Mouse (Mus musculus): ENCODE results near the gene Tdrd6. TPM values are rescaled to one million over a fixed set of nuclear protein-coding genes. Genes with fewer than 3 reads are reported as not detected.

Tdrd6 gene
- total RNA-seq, 2 experiments from 2014 or later = 0.05 TPM; not detected in 1

DNA sequence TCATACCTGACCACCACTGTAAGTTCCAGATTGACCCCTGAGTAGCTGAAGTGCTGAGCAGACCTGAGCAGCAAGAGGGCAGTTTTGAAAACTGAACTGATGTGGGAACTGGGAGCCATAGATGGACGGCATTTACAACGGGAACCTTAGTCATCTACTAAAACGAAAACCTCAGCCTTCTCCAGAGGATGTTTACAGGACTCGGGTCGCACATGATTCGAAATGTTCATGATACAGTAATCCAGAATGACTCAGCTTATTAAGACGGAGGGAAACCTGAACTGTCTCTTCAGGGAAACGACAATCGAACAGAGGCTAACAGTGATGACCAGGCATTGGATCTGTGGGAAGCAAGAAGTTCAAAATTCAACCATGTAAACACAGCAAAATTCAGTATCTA, 10.9 kb downstream of the Tdrd6 start:
- DNase-seq = no peak
- intact Hi-C loops (cut with DNase I) = no loop called here

- intact Hi-C loops (cut with DNase I) = loop anchor here (5.0 kb wide), 1 partner anchor 150 kb away; no protein-coding TSS in a partner anchor
- DNase-seq = no peak
These were observed 17.9 kb downstream of the Tdrd6 start for GRCm38 (mm10) chr17:43612221-43612620.

- intact Hi-C loops (cut with DNase I) = loop anchor here (1.0 to 5.0 kb wide), 2 partner anchors 93 to 149 kb away; no protein-coding TSS in a partner anchor
- peak; percentile 38 to 66 for DNase-seq
These were observed 18.5 kb downstream of the Tdrd6 start for GRCm38 (mm10) chr17:43611586-43611985.

GRCm38 (mm10) chr17:43606704-43607103, 23.4 kb downstream of the Tdrd6 start:
- intact Hi-C loops (cut with DNase I) = loop anchor here (1.0 to 10.0 kb wide), 2 partner anchors 88 to 592 kb away; partner anchors contain the start of gene Tnfrsf21
- peak; percentile 71 to 86 for DNase-seq

DNA sequence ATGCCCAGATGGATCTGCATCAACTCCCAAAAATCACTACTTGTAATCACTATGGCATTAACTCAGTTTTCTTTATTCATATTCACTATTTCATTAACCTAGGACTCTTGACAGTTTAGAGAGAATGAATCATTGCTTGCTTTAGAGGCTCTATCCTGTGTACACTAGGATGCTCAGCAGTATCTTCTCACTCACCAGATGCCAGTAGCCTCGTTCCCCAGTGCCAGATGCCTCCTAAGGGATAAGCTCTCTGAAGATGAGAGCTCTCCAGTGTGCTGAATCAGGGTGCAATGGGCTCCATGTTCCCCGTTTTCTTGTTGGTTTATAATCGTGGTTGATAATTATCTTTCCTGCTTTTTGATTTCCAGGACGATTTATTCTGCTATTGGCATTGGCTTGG, 31.4 kb downstream of the Tdrd6 start:
- intact Hi-C loops (cut with DNase I) = loop anchor here (5.0 kb wide), 1 partner anchor 41 kb away; no protein-coding TSS in a partner anchor
- no peak for DNase-seq

DNA sequence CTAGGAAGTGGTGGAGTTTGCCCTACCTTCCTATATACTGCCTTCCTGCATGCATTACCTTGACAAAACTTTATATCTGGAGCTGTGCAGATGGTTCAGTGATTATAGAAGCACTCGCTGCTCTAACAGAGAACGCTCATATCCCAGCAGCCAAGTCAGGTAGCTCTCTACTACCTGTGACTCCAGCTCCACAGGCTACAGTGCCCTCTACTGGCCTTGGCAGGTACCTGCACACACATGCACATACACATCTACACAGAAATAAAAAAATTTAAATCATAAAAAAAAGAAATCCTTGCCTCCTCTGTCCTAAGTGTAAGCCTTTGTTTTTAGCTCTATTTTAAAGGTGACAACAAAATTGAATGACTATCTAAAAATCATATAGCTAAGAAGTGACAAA, 32.4 kb downstream of the Tdrd6 start:
- no peak for DNase-seq
- intact Hi-C loops (cut with DNase I) = loop anchor here (5.0 kb wide), 1 partner anchor 40 kb away; no protein-coding TSS in a partner anchor

DNA sequence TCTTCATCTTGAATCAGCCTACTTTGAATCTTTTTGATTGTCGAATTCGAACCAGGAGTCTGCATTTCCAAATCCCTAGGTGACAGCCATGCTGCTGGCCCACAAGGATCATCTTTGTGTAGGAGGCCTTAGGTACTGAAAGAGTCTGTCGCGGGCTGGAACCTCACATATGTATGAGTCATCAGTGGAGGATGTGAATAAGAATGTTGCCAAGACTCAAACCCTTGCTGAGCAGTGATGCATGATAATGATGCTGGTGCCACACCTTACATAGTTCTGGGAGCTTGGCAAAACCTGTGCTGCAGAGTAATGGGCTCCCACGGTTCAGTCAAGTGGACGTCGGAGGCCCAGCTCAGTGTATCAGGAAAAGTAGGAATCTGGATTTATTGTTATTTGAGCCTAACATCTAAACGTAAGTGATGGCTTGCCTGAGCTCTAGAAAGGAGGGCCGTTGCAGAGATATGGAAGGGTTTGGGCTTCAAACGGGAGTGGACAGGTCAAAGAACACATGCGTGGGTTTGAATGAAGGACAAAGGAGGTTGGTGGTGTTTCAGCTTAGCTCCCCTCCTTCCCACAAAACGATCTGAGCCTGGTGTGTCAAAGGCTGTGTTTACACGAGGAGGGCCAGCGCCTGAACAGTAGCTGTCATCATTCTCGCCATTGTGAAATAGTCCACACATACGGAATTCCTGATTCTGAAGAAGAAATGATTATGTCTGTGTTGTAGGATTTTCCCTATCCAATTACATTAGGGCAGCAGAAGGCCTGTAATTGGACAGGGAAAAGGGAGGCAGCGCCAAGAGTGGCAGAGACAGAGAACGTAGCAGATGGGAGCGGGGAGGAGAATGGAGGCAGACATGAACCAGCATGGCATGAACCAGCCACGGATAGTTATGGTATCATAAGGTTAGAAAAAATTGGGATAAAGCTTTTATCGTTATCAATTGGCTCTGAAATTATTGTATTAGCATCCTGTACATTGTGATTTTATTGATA, 37.5 kb downstream of the Tdrd6 start:
- intact Hi-C loops (cut with DNase I) = no loop called here

GRCm38 (mm10) chr17:43590531-43590930, 39.6 kb downstream of the Tdrd6 start:
- no peak for DNase-seq
- intact Hi-C loops (cut with DNase I) = no loop called here

More for the DNA sequence above, 37.5 kb downstream of the Tdrd6 start:
- no peak for DNase-seq

- intact Hi-C loops (cut with DNase I) = no loop called here
- DNase-seq = no peak
These were observed 40.3 kb downstream of the Tdrd6 start for GRCm38 (mm10) chr17:43589750-43590149.

GRCm38 (mm10) chr17:43587278-43587677, 42.8 kb downstream of the Tdrd6 start:
- DNase-seq = no peak
- intact Hi-C loops (cut with DNase I) = no loop called here

DNA sequence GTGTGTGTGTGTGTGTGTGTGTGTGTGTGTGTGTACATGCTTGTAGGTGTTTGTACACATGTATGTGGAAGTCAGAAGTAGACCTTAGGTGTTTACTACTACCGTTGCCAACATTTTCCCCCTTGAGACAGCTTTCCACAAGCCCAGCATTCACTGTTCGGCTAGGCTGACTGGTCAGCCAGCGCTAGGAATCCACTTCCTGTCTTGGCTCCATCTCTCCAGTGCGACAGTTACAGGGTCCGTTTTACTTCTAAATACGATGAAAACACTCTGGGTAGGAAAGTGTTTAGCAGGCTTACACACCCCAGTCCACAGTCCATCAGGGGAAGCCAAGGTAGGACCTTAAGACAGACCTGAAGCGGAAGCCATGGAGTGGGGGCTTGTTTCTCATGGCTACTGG, 45.3 kb downstream of the Tdrd6 start:
- intact Hi-C loops (cut with DNase I) = no loop called here
- peak in 1 of 2 experiments; percentile 4 for DNase-seq

DNA sequence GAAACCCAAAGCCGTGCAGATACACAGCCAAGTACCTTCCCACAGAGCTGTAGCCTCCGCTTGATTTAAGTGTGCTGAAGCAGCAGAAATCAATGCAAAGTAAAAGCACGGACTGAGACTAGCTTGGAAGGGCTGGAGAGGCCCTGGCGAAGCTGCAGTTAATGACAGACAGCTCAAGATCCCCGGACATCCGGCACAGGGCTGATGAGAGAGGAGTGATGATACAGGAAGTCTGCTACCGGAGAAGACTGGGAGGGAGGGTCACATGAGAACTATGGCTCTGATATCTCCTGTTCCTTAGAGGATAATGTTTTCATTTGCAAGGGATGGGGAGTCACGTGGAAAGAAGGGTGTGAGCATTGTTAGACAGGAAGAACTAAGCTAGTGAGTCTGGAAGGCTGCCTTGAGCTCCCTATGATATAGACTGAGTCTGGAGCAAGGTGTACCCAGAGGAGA, 49.1 kb downstream of the Tdrd6 start:
- intact Hi-C loops (cut with DNase I) = no loop called here
- DNase-seq = peak; percentile 40 to 49

DNA sequence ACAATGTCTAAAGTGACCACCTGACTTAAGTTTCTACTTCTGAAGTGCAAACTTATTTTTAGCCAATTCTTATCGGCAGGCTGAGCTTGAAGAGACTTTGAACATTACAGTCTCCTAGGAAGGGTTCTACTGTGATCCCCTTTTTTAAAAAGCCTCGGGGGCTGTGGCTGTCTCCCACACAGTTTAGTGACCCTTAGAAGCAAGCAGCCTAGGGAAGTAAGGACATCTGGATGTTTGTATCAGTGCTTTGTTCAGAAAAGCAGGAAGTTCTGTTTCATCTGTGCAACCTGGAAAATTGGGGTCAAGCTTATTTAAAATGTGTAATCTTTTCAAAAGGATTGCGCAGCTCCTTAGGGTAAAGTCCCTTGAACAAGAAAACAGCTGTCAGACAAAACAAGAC, 49.6 kb downstream of the Tdrd6 start:
- DNase-seq = peak in 1 of 2 experiments; percentile 18
- intact Hi-C loops (cut with DNase I) = no loop called here

DNA sequence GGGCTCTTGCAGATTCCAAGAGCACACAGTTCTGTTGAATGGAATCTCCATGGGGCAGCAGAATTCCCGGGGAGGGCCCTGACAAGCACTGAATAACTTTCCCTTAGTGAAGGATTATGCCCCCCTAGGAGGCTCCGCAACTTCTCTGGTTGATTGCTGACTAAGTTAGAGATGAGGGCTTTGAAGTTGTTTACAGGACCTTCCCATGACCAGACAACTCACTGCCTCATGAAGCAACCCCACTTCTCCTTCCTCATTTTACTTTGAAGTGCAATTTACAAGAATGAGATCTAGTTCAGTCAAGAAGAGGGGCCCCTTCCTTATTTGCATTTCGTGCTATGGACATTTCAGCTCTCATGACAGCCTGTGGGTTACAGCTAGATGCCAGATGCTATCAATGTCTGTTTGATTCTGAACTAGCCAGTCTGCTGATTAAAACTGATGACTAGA, 56.5 kb downstream of the Tdrd6 start:
- intact Hi-C loops (cut with DNase I) = no loop called here
- DNase-seq = no peak

DNA sequence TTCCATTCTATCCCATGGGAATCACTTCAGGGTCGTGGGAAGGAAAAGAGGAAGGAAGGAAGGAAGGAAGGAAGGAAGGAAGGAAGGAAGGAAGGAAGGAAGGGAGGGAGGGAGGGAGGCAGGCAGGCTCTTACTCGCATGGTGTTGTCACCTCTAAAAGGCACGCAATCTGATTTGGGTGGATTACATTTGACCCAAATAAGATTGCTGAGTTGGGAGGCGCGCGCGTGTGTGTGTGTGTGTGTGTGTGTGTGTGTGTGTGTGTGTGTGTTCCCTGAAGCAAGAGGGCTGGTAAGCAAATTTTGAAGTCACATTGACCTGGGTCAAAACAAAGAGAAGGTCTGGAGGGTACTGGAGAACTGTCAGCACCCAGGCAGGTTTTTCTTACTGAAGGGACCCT, 60.8 kb downstream of the Tdrd6 start:
- DNase-seq = no peak
- intact Hi-C loops (cut with DNase I) = no loop called here

GRCm38 (mm10) chr17:43567992-43568888, 61.9 kb downstream of the Tdrd6 start, which contains the start of gene Pla2g7:
Gene Pla2g7 (plus strand): TSS chr17:43568098.
- peak; percentile 43 to 53 for DNase-seq
- intact Hi-C loops (cut with DNase I) = no loop called here

DNA sequence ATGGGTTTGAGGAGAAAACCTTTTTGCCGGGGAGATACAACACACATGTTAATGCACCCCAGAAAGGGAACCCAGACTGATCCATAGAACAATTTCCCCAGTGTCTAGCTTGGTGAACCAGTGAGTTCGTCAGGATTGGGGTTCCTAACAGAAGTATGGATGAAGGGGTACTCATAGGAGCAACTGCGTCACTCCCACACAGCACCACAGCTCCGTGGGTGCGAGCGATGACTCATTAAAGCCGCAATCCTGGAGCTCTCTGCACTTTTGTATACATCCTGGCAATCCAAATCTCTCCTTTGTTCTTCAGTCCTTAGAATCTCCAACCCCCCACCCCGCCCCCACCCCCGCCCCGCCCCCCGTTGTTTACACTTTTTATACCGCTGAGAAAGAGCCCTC, 62.5 kb downstream of the Tdrd6 start:
- DNase-seq = no peak
- intact Hi-C loops (cut with DNase I) = no loop called here
